Mouse (Mus musculus) yolk sac, embryonic 10.5 days (tissue): ENCODE data around the gene Prss22.
"Not testable (repeated sequence)": the region's sequence is repeated elsewhere in the genome, so short reads cannot be mapped to it uniquely, and the experiment has no call there.

Experiments used
- DNase-seq: peaks from one replicate; pipeline ENCODE4 v3.0.0-alpha.2; 2017; ENCODE audit warnings: low spot score

Gene Prss22

GRCm38 (mm10) chr17:23947486-23947885 is 50.4 kb downstream of the Prss22 start:
- not testable (repeated sequence) for DNase-seq
